Mouse (Mus musculus) olfactory bulb, adult 2 months (tissue): ENCODE results near the gene Pltp.

Source experiments
- CTCF ChIP-seq: fragments of 200-500 bp; IDR thresholded peaks from 2 replicates; pipeline ENCODE4 v1.5.1; 2012; ENCODE audit warnings: low read depth, mild to moderate bottlenecking, low read length, moderate library complexity; ENCODE audit not compliant: insufficient read depth
- POLR2A ChIP-seq: fragments of 200-500 bp; IDR thresholded peaks from 2 replicates; pipeline ENCODE4 v1.6.1; 2012; ENCODE audit warnings: mild to moderate bottlenecking, low read depth, low read length, moderate library complexity; ENCODE audit not compliant: insufficient read depth

GRCm38 (mm10) chr2:164891056-164891834, 33.7 kb upstream of the Pltp start:
- TF ChIP-seq CTCF = no peak
- TF ChIP-seq POLR2A = no peak
